Mouse (Mus musculus) midbrain, embryonic 14.5 days (tissue): ENCODE measurements around the gene Dio1. TPM values are rescaled to one million over a fixed set of nuclear protein-coding genes. Genes with fewer than 3 reads are reported as not detected.

ENCODE experiments used
- ATAC-seq: fragments of 200-750 bp; cut with Nextera tagmentation; 2 replicates; pipeline ENCODE4 v1.8.0; 2017; ENCODE audit warnings: moderate number of reproducible peaks, moderate library complexity; ENCODE audit not compliant: low FRiP score, low TSS enrichment
- DNase-seq: peaks from one replicate; pipeline ENCODE4 v3.0.0-alpha.2; 2015
- H3K27ac ChIP-seq: fragments of 300-500 bp; sonication (generic); replicated peaks from 2 replicates; pipeline ENCODE4 v1.5.1; 2014; ENCODE audit warnings: mild to moderate bottlenecking, low read depth, low read length, moderate library complexity
- H3K27me3 ChIP-seq: fragments of 300-500 bp; sonication (generic); 2 replicates; pipeline ENCODE4 v1.6.1; 2014; ENCODE audit warnings: low read length, control low read depth, mixed read lengths; ENCODE audit not compliant: control insufficient read depth, insufficient read depth
- H3K36me3 ChIP-seq: fragments of 300-500 bp; sonication (generic); 2 replicates; pipeline ENCODE4 v1.6.1; 2014; ENCODE audit warnings: low read length, control low read depth; ENCODE audit not compliant: control insufficient read depth, insufficient read depth
- H3K4me1 ChIP-seq: fragments of 300-500 bp; sonication (generic); 2 replicates; pipeline ENCODE4 v1.6.1; 2014; ENCODE audit warnings: mild to moderate bottlenecking, antibody characterized with exemption, low read length, control low read depth; ENCODE audit not compliant: control insufficient read depth, insufficient read depth
- H3K4me2 ChIP-seq: fragments of 300-500 bp; sonication (generic); 2 replicates; pipeline ENCODE4 v1.6.1; 2014; ENCODE audit warnings: mild to moderate bottlenecking, low read length, moderate library complexity
- H3K4me3 ChIP-seq: fragments of 300-500 bp; sonication (generic); replicated peaks from 2 replicates; pipeline ENCODE4 v1.5.1; 2014; ENCODE audit warnings: low read depth, low read length
- H3K9ac ChIP-seq: fragments of 300-500 bp; sonication (generic); replicated peaks from 2 replicates; pipeline ENCODE4 v1.6.1; 2014; ENCODE audit warnings: mild to moderate bottlenecking, low read length, moderate library complexity
- H3K9me3 ChIP-seq: fragments of 300-500 bp; sonication (generic); 2 replicates; pipeline ENCODE4 v1.6.1; 2016; ENCODE audit warnings: low read length, control low read depth, mixed read lengths; ENCODE audit not compliant: control insufficient read depth
- WGBS: fragments of 180-500 bp; shearing (Covaris S2); extraction: QIAGEN DNeasy Blood & Tissue Kit; methylation state at CpG from one replicate; pipeline ENCODE4 v1.1.7; 2014; 5-methylcytosine and 5-hydroxymethylcytosine counted together
- polyA plus RNA-seq: library from polyadenylated mRNA; unstranded; fragments of >200 nt; fragmentation: Nextera tagmentation; extraction: Ambion mirVana; gene quantifications from 2 replicates; pipeline ENCODE4 v1.2.1, GENCODE M21; 2014

Gene Dio1
- polyA plus RNA-seq, 1 experiment from 2014 or later, result not detected

- Histone ChIP-seq H3K4me3 (no peak overlapping the region), H3K27me3 (no peaks in the 10 kb centered on the region), H3K9me3 (no peaks in the 10 kb centered on the region), H3K9ac (no peak overlapping the region), H3K4me1 (peaks cover 3% of the 10 kb centered on the region; the same call in 1 of the 2 replicates), H3K27ac (no peak overlapping the region), H3K36me3 (peaks cover 13% of the 10 kb centered on the region; the same call in 1 of the 2 replicates), H3K4me2 (no peak overlapping the region)
- DNase-seq (no peak), ATAC-seq (no peak)
- 90% methylated on average over 3 of the region's 3 CpGs for WGBS
Observed at GRCm38 (mm10) chr4:107248061-107248460, 58.9 kb downstream of the Dio1 start.

- Histone ChIP-seq H3K4me3 (no peak overlapping the region), H3K9ac (no peak overlapping the region), H3K4me1 (peaks cover 3% of the 10 kb centered on the region; the same call in 1 of the 2 replicates), H3K36me3 (peaks cover 17% of the 10 kb centered on the region), H3K4me2 (no peak overlapping the region), H3K9me3 (no peaks in the 10 kb centered on the region), H3K27ac (no peak overlapping the region), H3K27me3 (no peaks in the 10 kb centered on the region)
- no peak for ATAC-seq
- WGBS, result 83% methylated on average over 9 of the region's 9 CpGs
- DNase-seq, result no peak
Observed at GRCm38 (mm10) chr4:107247110-107247509, 59.9 kb downstream of the Dio1 start.

GRCm38 (mm10) chr4:107246040-107246439 lies 60.9 kb downstream of the Dio1 start:
- H3K27me3 ChIP-seq, result no peaks in the 10 kb centered on the region
- no peak for ATAC-seq
- 89% methylated on average over 1 of the region's 1 CpGs for WGBS
- H3K4me2 ChIP-seq, result no peak overlapping the region
- H3K9ac ChIP-seq, result no peak overlapping the region
- H3K4me3 ChIP-seq, result no peak overlapping the region
- peaks cover 3% of the 10 kb centered on the region; the same call in 1 of the 2 replicates for H3K4me1 ChIP-seq
- DNase-seq, result no peak
- H3K27ac ChIP-seq, result no peak overlapping the region
- peaks cover 17% of the 10 kb centered on the region for H3K36me3 ChIP-seq
- no peaks in the 10 kb centered on the region for H3K9me3 ChIP-seq

- H3K27ac ChIP-seq, result no peak overlapping the region
- H3K9me3 ChIP-seq, result no peaks in the 10 kb centered on the region
- no peak overlapping the region for H3K4me2 ChIP-seq
- no peaks in the 10 kb centered on the region for H3K27me3 ChIP-seq
- ATAC-seq, result no peak
- H3K4me1 ChIP-seq, result peaks cover 3% of the 10 kb centered on the region; the same call in 1 of the 2 replicates
- H3K4me3 ChIP-seq, result no peak overlapping the region
- no peak overlapping the region for H3K9ac ChIP-seq
- 65% methylated on average over 2 of the region's 2 CpGs for WGBS
- no peak for DNase-seq
- H3K36me3 ChIP-seq, result peaks cover 22% of the 10 kb centered on the region
Observed at GRCm38 (mm10) chr4:107245368-107245767, 61.6 kb downstream of the Dio1 start.

GRCm38 (mm10) chr4:107243365-107244333 lies 63.3 kb downstream of the Dio1 start:
- Histone ChIP-seq H3K4me2 (no peak overlapping the region), H3K9me3 (no peaks in the 10 kb centered on the region), H3K4me1 (no peaks in the 10 kb centered on the region), H3K9ac (no peak overlapping the region), H3K4me3 (no peak overlapping the region), H3K36me3 (peaks cover 39% of the 10 kb centered on the region), H3K27me3 (no peaks in the 10 kb centered on the region), H3K27ac (no peak overlapping the region)
- WGBS, result 62% methylated on average over 6 of the region's 6 CpGs
- DNase-seq (peak; percentile 20), ATAC-seq (no peak)

Other genes starting within 250 kb of the Dio1 start
- gene Mrpl37, start 240.3 kb downstream of the Dio1 start, polyA plus RNA-seq, result 72.9 and 85.5 TPM in 2 replicates
- 5.2 and 5.3 TPM in 2 replicates for gene Cyb5rl, start 240.2 kb downstream of the Dio1 start, polyA plus RNA-seq
- 0.08 TPM in 1 of 2 replicates, not detected in the other for gene Cdcp2, start 210.3 kb downstream of the Dio1 start, polyA plus RNA-seq
- gene Tmem59, start 128.8 kb downstream of the Dio1 start, polyA plus RNA-seq, result 334 and 361 TPM in 2 replicates
- 15.0 and 18.7 TPM in 2 replicates for gene Tceanc2, start 128.1 kb downstream of the Dio1 start, polyA plus RNA-seq
- not detected in 2 replicates for gene Ldlrad1, start 98.0 kb downstream of the Dio1 start, polyA plus RNA-seq
- gene Lrrc42, start 53.6 kb downstream of the Dio1 start, polyA plus RNA-seq, result 47.5 and 50.7 TPM in 2 replicates
- 38.2 and 45.7 TPM in 2 replicates for gene Hspb11, start 53.6 kb downstream of the Dio1 start, polyA plus RNA-seq
- 55.2 and 61.9 TPM in 2 replicates for gene Yipf1, start 7.2 kb upstream of the Dio1 start, polyA plus RNA-seq
- 16.5 and 23.2 TPM in 2 replicates for gene Ndc1, start 60.6 kb upstream of the Dio1 start, polyA plus RNA-seq
- gene Glis1, start 127.4 kb upstream of the Dio1 start, polyA plus RNA-seq, result 1.6 TPM in 2 replicates